Comparison of ENCODE assay signal across 8 mouse cellular contexts in the genomic region with DNA sequence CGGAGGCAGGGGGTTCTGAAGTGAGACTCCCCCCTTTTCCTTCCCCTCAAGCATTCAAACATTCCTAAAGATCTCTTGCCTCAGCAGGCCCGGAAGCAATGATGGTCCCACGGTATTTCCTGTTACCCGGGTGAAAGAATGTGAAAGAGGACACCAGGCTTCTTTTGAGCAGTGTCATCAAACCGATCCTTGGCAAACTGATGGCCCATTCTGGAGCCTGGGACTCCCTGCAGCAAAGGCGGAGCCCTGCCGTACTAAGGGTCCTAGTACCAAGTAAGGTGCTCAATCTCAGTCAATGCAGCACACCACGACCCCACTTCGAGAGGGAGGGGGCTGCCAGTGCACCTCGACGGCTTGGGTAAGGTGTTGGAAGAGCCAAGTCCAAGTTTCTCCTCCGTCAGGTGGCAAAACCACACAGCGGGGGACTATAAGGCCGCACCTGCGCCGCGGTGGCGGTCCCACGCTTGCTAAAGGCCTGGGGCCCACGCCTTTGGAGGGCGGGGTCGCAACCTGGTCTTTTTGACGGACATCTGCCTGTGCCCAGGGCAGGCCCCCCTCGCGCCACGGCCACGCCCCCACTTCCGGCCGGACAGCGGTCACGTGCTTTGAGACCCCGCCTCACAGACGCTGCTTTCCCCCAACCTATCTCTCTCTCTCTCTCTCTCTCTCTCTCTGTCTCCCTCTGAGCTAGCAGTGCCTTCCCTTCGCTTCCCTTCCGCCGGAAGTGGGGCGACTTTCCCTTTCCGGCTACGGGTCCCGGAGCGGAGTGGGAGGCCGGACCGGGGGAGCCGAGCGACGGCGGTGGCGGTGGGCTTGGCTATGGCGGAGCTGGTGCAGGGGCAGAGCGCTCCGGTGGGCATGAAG. TPM values are rescaled to one million over a fixed set of nuclear protein-coding genes. Genes with fewer than 3 reads are reported as not detected.
DNase-seq lines count a peak whose midpoint lies in the region; ATAC-seq lines count a peak whose summit lies in the region.

A gene (plus strand): TSS at position 601 of the 864 bp plus-strand sequence.

- H3K4me2 ChIP-seq in hindbrain, embryonic 11.5 days (replicated peaks; ENCODE audit: low read depth, low read length), result peak within 1 kb of the TSS; percentile 86

- H3K4me1 ChIP-seq in hindbrain, embryonic 11.5 days (replicated peaks; ENCODE audit: control insufficient read depth, insufficient read depth, low read length), result peaks cover 3% of the 10 kb centered on the region; the same call in 1 of the 2 replicates

- no peaks in the 10 kb centered on the region for H3K9me3 ChIP-seq in hindbrain, embryonic 11.5 days (ENCODE audit: control insufficient read depth, low read length)

- under 1% methylated on average over 51 of the region's 51 CpGs for WGBS in hindbrain, embryonic 11.5 days

- ATAC-seq in hindbrain, embryonic 11.5 days (ENCODE audit: low FRiP score), result peak; percentile 96

- peak within 1 kb of the TSS; percentile 80 for H3K27ac ChIP-seq in hindbrain, embryonic 11.5 days (ENCODE audit: low read depth, low read length)

- no peaks in the 10 kb centered on the region for H3K27me3 ChIP-seq in hindbrain, embryonic 11.5 days (ENCODE audit: control insufficient read depth, insufficient read depth, low read length)

- H3K9ac ChIP-seq in hindbrain, embryonic 11.5 days (ENCODE audit: low read depth, low read length), result peak within 1 kb of the TSS; percentile 90

- DNase-seq in Muller cell, postnatal 12 days (ENCODE audit: inconsistent ontology term), result peak; percentile 98
- peak; percentile 88 for DNase-seq in cerebellum, adult 9-11 months
- peak; percentile 75 to 91 for DNase-seq in frontal cortex, adult 2 months (ENCODE audit: extremely low spot score in 1 of 2, low spot score in 1 of 2)
- DNase-seq in hindbrain, embryonic 11.5 days (ENCODE audit: low spot score), result peak; percentile 93
- DNase-seq in layer of hippocampus, postnatal 10 days (ENCODE audit: low spot score in 2 of 2), result peak; percentile 85
- peak; percentile 97 for DNase-seq in lung, postnatal 10 days
- DNase-seq in ovary, postnatal 36 days (ENCODE audit: low spot score), result peak; percentile 94
- DNase-seq in thymus, postnatal 25 days, result peak; percentile 81

- peak within 1 kb of the TSS; percentile 88 for H3K4me3 ChIP-seq in hindbrain, embryonic 11.5 days (ENCODE audit: low read depth, low read length)

- no peaks in the 10 kb centered on the region for H3K36me3 ChIP-seq in hindbrain, embryonic 11.5 days (ENCODE audit: control insufficient read depth, insufficient read depth, low read length)

RNA-seq across cellular contexts. Expression of the gene that starts here (rescaled TPM):
- 39.2 and 40.1 TPM in 2 replicates for polyA plus RNA-seq in frontal cortex, adult 2 months (2012; rRNA removed)
- polyA plus RNA-seq in hindbrain, embryonic 11.5 days (2014; fragmentation: Nextera tagmentation; extraction: Ambion mirVana), result 82.7 and 86.9 TPM in 2 replicates
- 10 to 100 TPM; 45.8 to 50.1 TPM for total RNA-seq in layer of hippocampus, postnatal 10 days (2021)

Comparison
In these comparisons a context has a peak if more than half of its experiments do, and no peak if none do; other contexts are left out.
1. Peak in every context shown above with its lines: DNase-seq, ATAC-seq, H3K4me3 ChIP-seq and H3K27ac ChIP-seq.